In genomic region chr17:63660841-63661481, GRCm38 (mm10) we compare ENCODE assay signal across 8 mouse cellular contexts.
DNase-seq lines count a peak whose midpoint lies in the region; ATAC-seq lines count a peak whose summit lies in the region.

No protein-coding gene starts in this region.

- peaks cover 5% of the 10 kb centered on the region; the same call in 1 of the 2 replicates for H3K4me1 ChIP-seq in limb, embryonic 13.5 days
- peaks cover 6% of the 10 kb centered on the region; the same call in 1 of the 2 replicates for H3K4me1 ChIP-seq in limb, embryonic 10.5 days
- H3K4me1 ChIP-seq in midbrain, embryonic 13.5 days (replicated peaks), result no peaks in the 10 kb centered on the region

- peak overlapping the region; percentile 22; the same call in 1 of the 2 replicates for H3K27ac ChIP-seq in limb, embryonic 13.5 days
- no peak overlapping the region for H3K27ac ChIP-seq in limb, embryonic 10.5 days
- H3K27ac ChIP-seq in midbrain, embryonic 13.5 days, result no peak overlapping the region

- DNase-seq in limb, embryonic 10.5 days (ENCODE audit: low spot score), result no peak
- DNase-seq in gastrocnemius, postnatal 4 days (ENCODE audit: low spot score in 2 of 2), result peak; percentile 17 to 49
- peak; percentile 33 to 48 for DNase-seq in kidney, postnatal 4 days
- DNase-seq in right cerebral cortex, adult 18-20 months, result peak; percentile 72
- no peak for DNase-seq in yolk sac, embryonic 10.5 days (ENCODE audit: low spot score)
- no peak for DNase-seq in thymus, adult 18-20 months

- no peak overlapping the region for H3K4me3 ChIP-seq in limb, embryonic 13.5 days
- H3K4me3 ChIP-seq in limb, embryonic 10.5 days, result no peak overlapping the region
- no peak overlapping the region for H3K4me3 ChIP-seq in midbrain, embryonic 13.5 days (replicated peaks)

- H3K4me2 ChIP-seq in limb, embryonic 13.5 days (replicated peaks), result no peak overlapping the region
- H3K4me2 ChIP-seq in midbrain, embryonic 13.5 days (replicated peaks), result no peak overlapping the region

- 73% methylated on average over 13 of the region's 13 CpGs for WGBS in limb, embryonic 13.5 days
- 91% methylated on average over 13 of the region's 13 CpGs for WGBS in limb, embryonic 10.5 days
- 90% methylated on average over 13 of the region's 13 CpGs for WGBS in midbrain, embryonic 13.5 days

- no peak overlapping the region for H3K9ac ChIP-seq in limb, embryonic 13.5 days
- no peak overlapping the region for H3K9ac ChIP-seq in midbrain, embryonic 13.5 days (replicated peaks)

- no peaks in the 10 kb centered on the region for H3K27me3 ChIP-seq in limb, embryonic 13.5 days
- no peaks in the 10 kb centered on the region for H3K27me3 ChIP-seq in limb, embryonic 10.5 days (ENCODE audit: low read depth, poor library complexity, severe bottlenecking)
- H3K27me3 ChIP-seq in midbrain, embryonic 13.5 days, result no peaks in the 10 kb centered on the region

- peak; percentile 55 for ATAC-seq in limb, embryonic 13.5 days (ENCODE audit: low FRiP score, low read depth)
- no peak for ATAC-seq in midbrain, embryonic 13.5 days

- H3K9me3 ChIP-seq in limb, embryonic 13.5 days, result no peaks in the 10 kb centered on the region
- H3K9me3 ChIP-seq in limb, embryonic 10.5 days (replicated peaks), result no peaks in the 10 kb centered on the region
- no peaks in the 10 kb centered on the region for H3K9me3 ChIP-seq in midbrain, embryonic 13.5 days

- no peaks in the 10 kb centered on the region for H3K36me3 ChIP-seq in limb, embryonic 13.5 days
- H3K36me3 ChIP-seq in limb, embryonic 10.5 days, result no peaks in the 10 kb centered on the region
- no peaks in the 10 kb centered on the region for H3K36me3 ChIP-seq in midbrain, embryonic 13.5 days

Comparison
In these comparisons a context has a peak if more than half of its experiments do, and no peak if none do; other contexts are left out.
1. DNase-seq: peak in gastrocnemius, postnatal 4 days (2 of 2), kidney, postnatal 4 days (2 of 2) and right cerebral cortex, adult 18-20 months (single experiment); none in limb, embryonic 10.5 days (single experiment), yolk sac, embryonic 10.5 days (single experiment) and thymus, adult 18-20 months (0 of 2).